In the genomic region with DNA sequence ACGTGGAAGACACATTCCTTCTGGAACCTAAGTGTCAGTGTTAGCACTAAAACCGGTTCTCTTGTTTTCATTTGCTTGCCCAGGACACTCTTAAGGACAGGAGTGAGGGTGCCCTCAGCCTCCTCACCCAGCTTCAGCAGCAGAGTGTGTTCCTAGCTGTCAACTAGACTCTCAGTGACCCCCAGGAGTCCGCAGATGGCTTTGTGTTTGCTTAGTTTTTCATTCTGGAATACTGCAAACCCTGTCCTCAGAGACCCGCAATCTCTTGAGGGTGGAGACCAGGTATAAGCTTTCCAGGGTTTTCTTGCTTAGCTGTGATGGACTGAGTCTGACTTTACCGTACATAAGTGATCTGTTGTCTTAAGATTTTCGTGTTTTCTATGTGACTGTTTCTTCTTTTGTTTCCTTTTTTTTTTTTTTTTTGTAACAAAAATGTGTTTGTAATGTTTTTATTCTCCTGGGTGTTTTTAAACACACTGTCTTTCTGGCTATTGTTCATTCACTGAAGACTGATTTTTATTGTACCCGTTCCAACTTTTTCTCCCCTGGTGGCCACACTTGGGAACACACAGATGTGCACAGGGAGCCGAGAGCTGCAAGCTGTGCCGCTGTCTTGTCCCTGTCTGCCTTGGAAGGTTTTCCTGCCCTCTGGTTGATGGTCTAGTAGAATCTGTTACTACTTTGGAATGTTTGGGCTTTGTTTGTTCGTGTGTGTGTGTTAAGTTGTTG, we compare ENCODE assay signal across 8 mouse cellular contexts. TPM values are rescaled to one million over a fixed set of nuclear protein-coding genes. Genes with fewer than 3 reads are reported as not detected.
DNase-seq lines count a peak whose midpoint lies in the region; ATAC-seq and TF ChIP-seq lines count a peak whose summit lies in the region.

No protein-coding gene starts in this region.

- H3K36me3 ChIP-seq in kidney, adult 2 months (ENCODE audit: control insufficient read depth, insufficient read depth, low read length): no peaks in the 10 kb centered on the region
- H3K36me3 ChIP-seq in C2C12 (ENCODE audit: control insufficient read depth, insufficient read depth): no peaks in the 10 kb centered on the region
- no peaks in the 10 kb centered on the region for H3K36me3 ChIP-seq in forebrain, embryonic 10.5 days (replicated peaks)

- DNase-seq in kidney, adult 2 months: peak; percentile 71
- DNase-seq in kidney, adult 11 months: no peak
- DNase-seq in adrenal gland, postnatal 10 days: peak; percentile 73
- DNase-seq in heart, postnatal 36 days: peak; percentile 65 to 70
- no peak for DNase-seq in forebrain, embryonic 10.5 days (ENCODE audit: extremely low spot score, low spot score)
- DNase-seq in cerebellum, adult 18-20 months: no peak

- TF ChIP-seq CTCF in kidney, adult 2 months (conservative IDR thresholded peaks at IDR 0.05; ENCODE audit: insufficient read depth, insufficient read length, low read depth, low read length): peak; percentile 62
- TF ChIP-seq CTCF in C2C12 (IDR thresholded peaks at IDR 0.05; ENCODE audit: control insufficient read depth, insufficient read depth, insufficient read length): peak; percentile 29

- intact Hi-C loops in heart, postnatal 36 days (cut with DNase I): loop anchor here (5.0 kb wide), 1 partner anchor 133 kb away; a partner anchor contains a TSS

- no peaks in the 10 kb centered on the region for H3K79me3 ChIP-seq in C2C12 (ENCODE audit: low read depth)

- peak; percentile 49; the same call in 1 of the 2 replicates for ATAC-seq in megakaryocyte progenitor cell, adult 5-6 weeks (replicated peaks; ENCODE audit: poor library complexity)

- TF ChIP-seq POLR2A in kidney, adult 2 months (IDR thresholded peaks at IDR 0.05; ENCODE audit: low read depth, low read length): no peak

- H3ac ChIP-seq in C2C12 (ENCODE audit: control insufficient read depth, insufficient read length, low read depth): no peak overlapping the region

- H3K79me2 ChIP-seq in C2C12 (ENCODE audit: control insufficient read depth, insufficient read depth): no peaks in the 10 kb centered on the region

- H3K27ac ChIP-seq in kidney, adult 2 months (ENCODE audit: insufficient read depth, low read depth, low read length): no peak overlapping the region
- H3K27ac ChIP-seq in forebrain, embryonic 10.5 days: no peak overlapping the region

- H3K9me3 ChIP-seq in forebrain, embryonic 10.5 days: no peaks in the 10 kb centered on the region

- WGBS in kidney, adult 2 months: 37% methylated on average over 10 of the region's 10 CpGs
- WGBS in forebrain, embryonic 10.5 days: 64% methylated on average over 10 of the region's 10 CpGs

- peaks cover 5% of the 10 kb centered on the region; the same call in 1 of the 2 replicates for H3K4me1 ChIP-seq in kidney, adult 2 months (ENCODE audit: control insufficient read depth, insufficient read depth, low read length)
- peaks cover 11% of the 10 kb centered on the region for H3K4me1 ChIP-seq in forebrain, embryonic 10.5 days

- no peak overlapping the region for H3K4me3 ChIP-seq in kidney, adult 2 months (ENCODE audit: insufficient read depth, low read depth, low read length)
- no peak overlapping the region for H3K4me3 ChIP-seq in C2C12 (ENCODE audit: insufficient read depth, poor library complexity, severe bottlenecking)
- no peak overlapping the region for H3K4me3 ChIP-seq in forebrain, embryonic 10.5 days

- H3K27me3 ChIP-seq in kidney, adult 2 months (replicated peaks; ENCODE audit: control insufficient read depth, insufficient read depth, low read length): no peaks in the 10 kb centered on the region
- H3K27me3 ChIP-seq in C2C12 (ENCODE audit: control insufficient read depth, insufficient read depth, insufficient read length): no peaks in the 10 kb centered on the region
- no peaks in the 10 kb centered on the region for H3K27me3 ChIP-seq in forebrain, embryonic 10.5 days (ENCODE audit: poor library complexity, severe bottlenecking)

TF ChIP-seq in C2C12, 6 proteins besides CTCF, POLR2A, EP300 and RAD21:
- no peak for TF ChIP-seq FOSL1 (IDR thresholded peaks at IDR 0.05; ENCODE audit: insufficient read depth, low read length, poor library complexity, severe bottlenecking)
- no peak for TF ChIP-seq MYOD1 (IDR thresholded peaks at IDR 0.05; ENCODE audit: control insufficient read depth, insufficient read length, low read depth)
- no peak for TF ChIP-seq USF1 (IDR thresholded peaks at IDR 0.05; ENCODE audit: low read depth)
- TF ChIP-seq CEBPB (IDR thresholded peaks at IDR 0.05; ENCODE audit: low read depth): no peak
- TF ChIP-seq MAX (IDR thresholded peaks at IDR 0.05): no peak
- TF ChIP-seq MYOG (IDR thresholded peaks at IDR 0.05; ENCODE audit: control insufficient read depth, extremely low read depth, insufficient read length): no peak

RNA-seq across cellular contexts. Expression of a gene that starts 40.6 kb away (rescaled TPM):
- 5.7 and 7.5 TPM in 2 replicates for polyA plus RNA-seq in kidney, adult 2 months (2012; rRNA removed)
- polyA plus RNA-seq in C2C12 (2012; fragmentation: generic; extraction: Trizol): 12.9 TPM
- 10 to 100 TPM; 12.6 to 18.3 TPM for total RNA-seq in adrenal gland, postnatal 10 days (2021)
- 1 to 10 TPM; 8.3 to 8.7 TPM for total RNA-seq in heart, postnatal 36 days (2021)
- total RNA-seq in megakaryocyte progenitor cell, adult 5-6 weeks (2015): 54.2 and 65.5 TPM in 2 replicates
- total RNA-seq in megakaryocyte progenitor cell, adult 5-6 weeks (2017): 70.2 and 70.8 TPM in 2 replicates
- polyA plus RNA-seq in forebrain, embryonic 10.5 days (2016; fragmentation: Nextera tagmentation; extraction: Ambion mirVana): 102 and 111 TPM in 2 replicates

RNA-seq across cellular contexts. Expression of a gene that starts 44.8 kb away (rescaled TPM):
- 4.8 and 5.2 TPM in 2 replicates for polyA plus RNA-seq in kidney, adult 2 months (2012; rRNA removed)
- 3.5 TPM for polyA plus RNA-seq in C2C12 (2012; fragmentation: generic; extraction: Trizol)
- 1 to 10 TPM; 8.0 to 8.9 TPM for total RNA-seq in adrenal gland, postnatal 10 days (2021)
- 1 to 10 TPM; 5.6 to 6.4 TPM for total RNA-seq in heart, postnatal 36 days (2021)
- total RNA-seq in megakaryocyte progenitor cell, adult 5-6 weeks (2015): 13.0 and 16.1 TPM in 2 replicates
- 17.9 and 23.8 TPM in 2 replicates for total RNA-seq in megakaryocyte progenitor cell, adult 5-6 weeks (2017)
- 5.7 and 5.8 TPM in 2 replicates for polyA plus RNA-seq in forebrain, embryonic 10.5 days (2016; fragmentation: Nextera tagmentation; extraction: Ambion mirVana)

Comparison
In these comparisons a context has a peak if more than half of its experiments do, and no peak if none do; other contexts are left out.
1. DNase-seq: peak in kidney, adult 2 months (single experiment), adrenal gland, postnatal 10 days (single experiment) and heart, postnatal 36 days (2 of 2); none in kidney, adult 11 months (single experiment), forebrain, embryonic 10.5 days (single experiment) and cerebellum, adult 18-20 months (0 of 2).